Mouse (Mus musculus) layer of hippocampus, adult 18-20 months (tissue): ENCODE data around the gene Dusp22. TPM values are rescaled to one million over a fixed set of nuclear protein-coding genes. Genes with fewer than 3 reads are reported as not detected.

Experiments used
- DNase-seq, 2 experiments: peaks; one replicate each; pipeline ENCODE4 v3.0.0; 2022; ENCODE audit warnings: low spot score in 2 of 2
- long read RNA-seq: library from polyadenylated mRNA; stranded (forward); transcript quantifications from one replicate; pipeline ENCODE4 v2.0.0, GENCODE M21; 2021
- total RNA-seq, 2 experiments: library from RNA; stranded (reverse); gene quantifications; 2 replicates each; pipeline ENCODE4 v1.2.3; 2021

Dusp22 gene
- 10 to 100 TPM; 23.7 to 25.6 TPM for total RNA-seq
- long read RNA-seq, transcript Dusp22-202 (7 exons, 3,015 nt): major isoform, 28 of 38 reads
- long read RNA-seq, partial matches to known transcripts: 4 of 38 reads
- long read RNA-seq, other reads (novel, unspliced or antisense): 3 of 38 reads

DNA sequence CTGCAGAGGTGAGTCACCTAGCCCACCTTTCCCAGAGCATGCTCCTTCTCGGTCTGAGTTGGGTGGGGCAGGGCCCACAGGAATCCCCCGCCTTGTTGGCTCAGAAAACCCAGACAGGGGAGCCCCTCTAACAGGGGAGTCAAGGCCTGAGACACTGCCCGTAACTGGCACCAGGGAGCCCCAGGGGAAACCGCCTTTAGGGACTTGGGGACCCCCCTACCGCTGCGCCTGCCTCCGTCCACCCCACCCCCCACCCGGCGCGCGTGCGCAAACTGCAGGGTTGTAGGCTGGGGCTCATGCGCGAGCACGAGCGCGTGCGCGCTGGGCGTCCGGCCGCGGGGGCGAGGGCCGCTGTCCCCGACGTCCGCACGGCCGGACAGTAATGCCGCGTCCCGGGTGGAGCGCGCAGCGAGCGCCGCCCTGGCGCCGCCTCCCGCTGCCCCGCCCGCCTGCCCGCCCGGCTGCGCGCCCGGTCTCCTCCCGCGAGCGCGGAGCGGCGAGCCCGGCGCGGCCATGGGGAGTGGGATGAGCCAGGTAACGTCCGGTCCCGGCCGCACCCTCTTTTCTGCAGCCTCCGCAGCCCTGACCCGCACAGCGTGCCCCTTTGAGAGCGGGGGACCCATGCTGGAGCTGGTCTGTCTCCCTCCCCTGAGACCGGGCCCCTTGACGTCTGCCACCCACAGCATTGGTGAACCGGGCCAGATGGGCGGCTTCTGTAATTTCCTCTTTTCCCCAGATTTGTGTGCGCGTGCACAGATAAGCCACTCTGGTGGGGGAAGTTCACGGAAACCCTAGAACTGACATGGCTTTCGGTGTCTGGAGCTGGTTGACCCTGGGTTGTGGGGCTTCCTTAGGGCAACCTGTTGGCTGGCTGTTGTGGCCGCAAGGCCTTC is at the start of gene Dusp22:
Dusp22 (plus strand) TSS at position 387 of the 893 bp plus-strand sequence.
- DNase-seq: peak; percentile 83 to 88

DNA sequence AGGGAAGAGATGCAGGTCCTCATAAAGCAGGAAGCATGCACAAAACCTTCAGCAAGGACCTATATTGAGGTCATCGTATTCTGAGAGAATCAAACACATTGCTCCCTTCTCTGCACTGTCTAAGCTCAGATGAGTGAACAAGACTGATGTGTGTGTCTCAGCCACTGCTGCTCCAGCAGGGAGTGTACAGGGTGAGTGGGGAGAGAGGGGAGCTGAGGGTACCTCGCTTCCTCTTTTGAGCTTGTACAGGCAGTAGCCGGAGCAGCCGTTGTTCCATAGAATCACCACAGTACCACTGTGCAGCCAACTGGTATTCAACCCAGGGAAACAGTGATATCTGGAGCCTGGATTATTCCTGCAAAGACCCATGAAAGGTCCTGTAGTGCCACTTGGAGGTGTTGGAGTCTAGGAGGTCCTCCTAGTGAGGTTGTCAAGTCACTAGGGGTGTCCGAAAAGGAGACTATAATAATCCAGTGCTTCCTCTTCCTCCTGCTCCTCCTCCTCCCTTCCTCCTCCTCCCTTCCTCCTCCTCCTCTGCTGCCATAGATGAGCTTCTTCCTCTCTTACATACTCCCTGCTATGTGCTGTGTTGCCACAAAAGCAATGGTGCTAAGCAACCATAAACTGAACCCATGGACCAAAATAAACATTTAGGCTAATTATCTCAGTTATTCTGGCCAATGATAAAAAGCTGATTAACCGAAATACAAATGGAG is 47.6 kb upstream of the Dusp22 start:
- no peak for DNase-seq

DNA sequence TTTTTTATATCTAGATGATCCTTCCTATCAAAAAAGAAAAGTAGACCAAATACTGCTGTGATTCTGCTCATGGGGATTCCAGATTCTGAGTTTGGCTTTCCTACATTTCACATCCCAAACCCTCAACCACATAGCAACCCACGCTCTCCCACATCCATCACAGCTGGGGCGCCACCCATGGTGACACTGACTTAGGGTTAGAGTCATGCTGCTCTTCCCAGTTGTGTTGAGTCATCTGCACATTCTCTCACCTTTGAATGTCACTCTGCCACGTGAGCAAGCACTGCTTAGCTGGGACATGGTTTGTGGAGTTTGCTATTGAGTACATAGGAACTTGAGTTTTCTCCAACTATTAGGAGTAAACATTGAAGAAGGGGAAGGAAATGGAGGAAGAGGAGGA is 40.1 kb upstream of the Dusp22 start:
- no peak for DNase-seq

DNA sequence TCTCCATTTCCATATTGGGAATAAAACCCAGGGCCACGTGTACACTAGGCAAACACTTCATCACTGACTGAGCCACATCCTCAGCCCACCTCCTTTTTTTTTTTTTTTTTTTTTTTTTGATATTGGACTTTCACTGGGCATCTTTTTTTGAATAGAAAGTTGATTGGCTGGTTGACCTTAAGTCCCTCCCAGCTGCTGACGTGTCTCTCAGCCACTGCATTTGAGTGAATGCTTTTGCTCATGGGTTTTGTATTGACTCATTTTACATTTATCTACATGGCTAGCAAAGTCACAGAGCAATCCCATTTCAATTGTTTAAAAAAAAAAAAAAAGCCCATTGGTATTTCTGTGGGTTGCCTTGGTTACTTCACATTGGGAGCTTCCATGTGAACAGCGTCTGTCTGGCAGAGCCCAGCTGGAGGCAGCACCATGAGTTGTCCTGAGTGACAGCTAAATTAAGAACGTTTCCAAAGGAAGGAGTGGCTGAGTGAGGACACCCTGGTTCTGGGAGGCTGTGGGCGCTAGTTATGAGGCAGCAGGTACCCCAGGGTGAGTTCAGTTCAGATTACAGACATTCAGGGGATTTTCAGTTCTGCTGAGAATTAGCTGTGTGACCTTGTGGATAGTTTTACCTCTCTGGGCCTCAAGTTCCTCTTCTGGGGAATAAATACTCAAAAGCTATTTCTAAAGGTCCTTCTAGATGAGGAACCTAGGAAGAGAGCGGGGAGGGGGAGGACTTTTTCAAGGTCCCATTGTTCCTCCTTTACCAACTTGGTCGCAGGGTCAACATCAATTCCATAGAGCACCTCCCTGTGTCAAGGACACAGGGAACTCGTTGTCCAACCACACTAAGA is 31.4 kb upstream of the Dusp22 start:
- DNase-seq: peak; percentile 63 to 78

DNA sequence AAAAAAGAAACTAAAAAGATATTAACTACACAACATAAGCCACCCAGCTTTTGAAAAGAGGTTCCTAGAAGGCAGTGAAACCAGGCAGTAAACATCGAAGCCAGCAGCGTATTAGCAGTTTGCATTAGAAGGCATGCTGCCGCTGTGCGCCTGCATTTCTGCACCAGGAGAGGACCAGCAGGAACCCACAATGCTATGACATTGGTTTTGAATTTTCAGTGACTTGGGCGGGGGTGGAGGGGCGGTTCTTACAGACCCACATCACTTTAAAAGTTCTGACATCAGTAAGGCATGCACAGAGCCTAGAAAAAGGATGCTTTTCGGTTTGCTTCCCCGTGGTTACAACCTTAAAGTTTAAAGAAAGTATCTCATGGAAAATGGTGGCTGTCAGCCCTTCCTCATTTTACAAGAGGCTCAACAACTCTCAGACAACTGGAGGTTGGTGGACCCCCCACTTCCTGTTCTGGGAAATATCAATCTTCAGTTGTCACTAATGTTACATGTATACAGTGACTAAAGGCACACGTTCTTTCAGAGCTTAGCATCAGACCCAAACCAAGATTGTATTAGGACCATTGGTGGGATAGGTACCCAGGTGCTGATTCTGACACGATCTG is 29.9 kb upstream of the Dusp22 start:
- DNase-seq: no peak

DNA sequence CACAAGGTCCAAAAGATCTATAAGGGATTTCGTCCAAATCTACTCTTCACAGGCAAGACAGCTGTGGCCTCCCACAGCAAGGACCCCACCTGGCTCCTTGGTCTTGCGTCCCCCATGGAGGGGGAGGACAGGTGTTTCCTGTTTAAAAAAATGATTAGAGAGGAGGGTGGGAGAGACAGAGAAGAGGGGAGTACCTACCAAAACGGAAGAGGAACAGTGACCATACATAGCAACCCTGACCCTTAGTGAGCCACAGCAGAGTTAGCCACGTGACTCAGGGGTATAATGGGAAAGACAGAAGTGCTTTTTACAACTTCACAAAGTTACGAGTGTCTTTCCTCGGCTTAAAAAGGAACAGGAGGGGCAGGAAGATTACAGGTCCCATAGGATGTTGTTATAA is 26.8 kb upstream of the Dusp22 start:
- no peak for DNase-seq

DNA sequence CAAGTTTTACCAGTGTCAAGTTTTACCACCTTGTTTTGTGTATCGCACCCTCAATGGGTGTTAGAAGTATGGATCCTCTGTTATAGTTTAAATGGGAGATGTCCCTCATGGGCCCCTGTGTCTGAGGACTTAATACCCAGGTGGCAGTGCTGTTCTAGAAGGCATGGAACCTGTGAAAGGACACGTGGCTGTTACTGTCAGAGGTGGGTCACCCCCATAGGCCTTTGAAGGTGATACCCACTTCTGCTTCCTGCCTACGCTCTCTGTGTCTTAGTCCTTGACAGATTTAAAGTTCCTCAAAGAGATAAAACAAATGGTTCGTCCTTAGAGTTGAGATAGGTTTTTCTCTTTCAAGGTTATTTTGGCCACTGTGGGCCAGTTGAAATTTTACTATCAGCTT is 23.3 kb upstream of the Dusp22 start:
- DNase-seq: no peak

DNA sequence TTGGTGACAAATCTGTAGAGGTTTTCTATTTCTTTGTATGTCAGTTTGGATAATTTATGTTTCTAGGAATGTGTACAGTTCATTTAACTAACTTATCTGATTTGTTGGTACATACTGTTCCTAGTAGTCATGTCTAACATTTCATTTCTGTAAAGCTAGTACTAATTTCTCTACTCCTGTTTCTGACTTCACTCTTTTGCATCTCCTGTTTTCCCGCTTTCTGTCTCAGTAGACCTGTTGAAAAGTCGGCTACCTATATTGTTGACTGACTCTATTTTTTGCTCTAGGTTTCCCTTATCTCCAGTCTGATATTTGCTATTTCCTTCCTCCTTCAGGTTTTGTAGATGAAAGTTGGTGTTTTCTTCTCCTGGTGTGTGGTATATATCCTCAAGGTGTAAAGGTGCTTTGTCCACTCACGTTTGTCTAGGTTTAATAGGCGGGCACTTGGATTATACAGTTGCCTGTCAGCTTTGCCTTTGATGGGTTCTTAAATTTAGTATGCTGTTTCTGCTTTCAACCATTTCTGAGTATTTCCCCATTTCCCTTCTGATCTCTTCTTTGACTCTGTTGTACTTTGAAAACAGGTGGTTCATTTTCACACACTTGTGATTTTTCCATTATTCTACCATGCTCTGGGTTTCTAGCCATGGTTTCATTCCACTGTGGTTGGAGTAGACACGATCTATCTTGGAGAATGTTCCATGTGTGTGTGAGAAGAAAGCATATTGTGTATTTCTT is 21.3 kb upstream of the Dusp22 start:
- DNase-seq: no peak

DNA sequence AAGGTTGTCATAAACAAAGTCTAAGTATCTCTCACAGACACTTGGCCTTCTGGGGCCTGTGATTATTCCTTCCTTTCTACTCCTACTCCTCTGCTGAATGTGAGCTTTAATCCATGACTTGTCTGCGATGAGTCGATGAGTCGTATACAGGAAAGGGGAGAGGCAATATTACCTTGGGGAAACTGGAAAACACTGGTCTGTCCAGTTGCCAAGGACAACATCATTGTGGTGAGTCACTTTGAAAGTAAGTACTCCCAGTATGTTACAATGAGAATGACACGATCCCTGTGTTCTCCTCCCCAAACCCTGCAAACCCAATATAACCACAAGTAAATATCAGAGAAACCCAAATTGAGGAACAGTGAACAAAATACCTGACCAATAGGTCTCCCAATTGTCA is 17.7 kb upstream of the Dusp22 start:
- no peak for DNase-seq

DNA sequence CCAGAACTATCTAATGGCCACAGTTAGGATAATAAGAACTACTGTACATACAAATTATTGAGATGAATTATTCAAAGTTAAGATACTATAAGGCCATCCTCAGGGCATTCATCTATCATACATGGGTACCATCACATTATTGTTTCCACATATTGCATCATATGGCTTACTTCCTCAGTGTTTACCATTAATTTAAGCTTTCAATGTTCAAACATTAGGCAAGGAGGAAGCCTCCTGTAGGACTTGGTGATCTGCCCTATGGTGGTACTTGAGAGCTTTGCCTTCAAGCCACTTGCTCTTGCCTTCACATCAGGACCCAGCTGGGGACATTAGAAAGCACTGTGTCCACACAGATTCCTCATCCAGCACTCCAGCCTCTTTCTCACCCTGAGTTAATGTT is 11.3 kb upstream of the Dusp22 start:
- no peak for DNase-seq

DNA sequence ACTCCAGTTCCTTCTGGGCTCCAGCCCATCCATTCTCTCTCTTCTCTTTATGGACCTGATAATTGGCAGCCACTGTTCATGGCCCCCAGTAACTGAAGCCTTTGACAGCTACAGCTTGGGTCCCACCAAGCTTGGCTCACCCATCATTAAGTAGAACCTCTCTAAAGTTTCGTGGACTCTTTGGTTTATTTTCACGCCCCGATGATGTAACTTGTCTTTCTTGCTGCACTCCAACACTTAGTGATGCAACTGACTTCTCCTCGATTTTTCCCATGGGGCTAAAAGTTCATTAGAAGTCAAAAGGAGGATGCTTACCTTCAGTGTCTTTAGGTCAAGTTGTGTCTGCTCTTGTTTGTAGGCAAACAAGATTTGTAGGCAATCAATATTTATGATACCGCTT is 10.6 kb upstream of the Dusp22 start:
- no peak for DNase-seq

DNA sequence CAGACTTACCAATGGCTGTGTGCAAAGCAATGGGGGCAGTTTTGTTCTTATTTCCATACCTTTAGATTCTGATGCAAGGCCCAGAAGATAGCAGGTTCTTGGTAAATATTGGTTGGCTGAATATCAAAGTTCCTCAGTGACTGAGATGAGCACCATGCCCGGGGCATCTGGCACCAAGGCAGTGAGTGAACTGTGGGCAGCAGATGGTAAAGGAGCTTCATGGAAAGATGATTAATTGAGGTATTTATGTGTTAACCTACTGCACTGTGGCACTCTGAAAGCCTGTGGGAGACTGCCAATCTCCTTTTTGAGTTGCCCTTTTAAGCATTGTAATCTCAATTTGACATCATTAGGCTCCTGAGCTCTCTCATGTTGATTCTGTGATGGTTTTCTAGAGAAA is 9.1 kb upstream of the Dusp22 start:
- DNase-seq: no peak

DNA sequence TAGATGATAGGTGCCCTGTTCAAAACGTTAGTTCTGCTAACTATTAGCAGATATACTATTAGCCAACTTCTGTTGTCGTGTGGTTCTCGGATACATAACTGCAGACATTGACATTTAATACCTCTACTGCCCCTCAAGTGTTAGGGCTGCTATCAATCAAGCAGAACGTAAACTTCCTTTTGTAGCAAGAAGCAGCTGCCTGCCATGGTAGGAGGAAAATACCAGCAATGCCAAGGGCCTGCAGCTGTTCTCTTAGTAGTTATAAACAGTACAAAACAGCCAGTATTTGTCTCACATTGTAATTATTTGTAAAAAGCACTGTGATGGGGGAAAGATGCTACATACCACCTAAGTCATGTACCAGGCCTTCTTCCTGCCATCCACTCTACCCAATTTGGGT is 6.7 kb upstream of the Dusp22 start:
- DNase-seq: no peak

DNA sequence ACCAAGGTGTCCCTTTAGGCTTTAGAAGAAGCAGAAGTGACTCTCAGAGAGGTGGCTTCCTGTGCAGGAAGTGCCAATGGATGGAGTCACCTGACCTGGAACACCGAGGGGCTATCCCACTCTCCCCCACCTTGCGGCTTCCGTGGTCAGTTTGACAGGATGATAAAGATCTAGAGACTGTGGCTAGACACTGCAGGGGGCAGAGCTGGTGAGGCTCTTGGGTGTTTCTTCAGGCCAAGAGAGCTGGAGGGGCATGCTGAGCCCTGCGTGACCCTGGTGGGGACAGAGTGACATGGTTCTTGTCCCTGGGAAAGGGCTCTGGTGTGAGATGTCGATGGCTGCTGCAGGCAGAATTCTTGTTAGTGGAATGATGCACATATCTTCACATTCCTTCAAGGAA is 5.3 kb upstream of the Dusp22 start:
- no peak for DNase-seq

DNA sequence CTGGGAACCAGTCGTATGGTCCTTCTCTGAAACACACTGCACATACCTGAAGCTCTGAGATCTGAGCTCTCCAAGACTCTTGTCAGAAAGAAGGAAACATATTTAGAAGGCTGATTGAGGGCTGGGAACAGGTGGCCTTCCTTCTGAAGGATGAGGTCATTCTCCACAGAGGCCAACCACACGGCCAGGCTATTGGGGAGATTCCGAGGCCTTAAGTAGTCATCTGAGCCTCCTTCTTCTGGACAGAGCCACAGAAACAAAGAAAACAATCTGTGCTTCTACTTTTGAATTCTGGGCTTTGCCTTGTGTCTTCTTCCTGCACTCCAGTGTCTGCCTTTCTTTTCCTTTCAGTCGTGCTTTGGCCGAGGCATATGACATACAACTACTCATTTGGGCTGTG is 2.9 kb upstream of the Dusp22 start:
- no peak for DNase-seq

DNA sequence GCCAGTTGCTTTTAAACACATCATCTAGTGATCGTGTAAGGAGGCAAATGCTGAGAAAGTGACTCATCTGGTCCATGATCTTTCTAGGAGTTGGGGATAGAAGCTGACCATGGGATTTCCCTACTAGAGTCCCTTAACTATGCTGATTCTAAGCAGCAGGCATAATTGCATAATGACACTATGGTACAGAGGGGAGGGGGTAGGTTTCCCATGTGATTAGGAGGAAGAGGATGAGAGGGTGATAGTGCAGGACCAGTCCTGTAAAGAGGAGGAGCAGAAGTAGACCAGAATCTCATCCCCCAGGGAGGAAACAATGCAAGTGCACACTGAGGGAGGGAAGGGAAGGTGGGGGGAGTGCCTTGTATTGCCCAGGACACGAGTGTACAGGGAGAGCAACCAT is 2.0 kb upstream of the Dusp22 start:
- no peak for DNase-seq

DNA sequence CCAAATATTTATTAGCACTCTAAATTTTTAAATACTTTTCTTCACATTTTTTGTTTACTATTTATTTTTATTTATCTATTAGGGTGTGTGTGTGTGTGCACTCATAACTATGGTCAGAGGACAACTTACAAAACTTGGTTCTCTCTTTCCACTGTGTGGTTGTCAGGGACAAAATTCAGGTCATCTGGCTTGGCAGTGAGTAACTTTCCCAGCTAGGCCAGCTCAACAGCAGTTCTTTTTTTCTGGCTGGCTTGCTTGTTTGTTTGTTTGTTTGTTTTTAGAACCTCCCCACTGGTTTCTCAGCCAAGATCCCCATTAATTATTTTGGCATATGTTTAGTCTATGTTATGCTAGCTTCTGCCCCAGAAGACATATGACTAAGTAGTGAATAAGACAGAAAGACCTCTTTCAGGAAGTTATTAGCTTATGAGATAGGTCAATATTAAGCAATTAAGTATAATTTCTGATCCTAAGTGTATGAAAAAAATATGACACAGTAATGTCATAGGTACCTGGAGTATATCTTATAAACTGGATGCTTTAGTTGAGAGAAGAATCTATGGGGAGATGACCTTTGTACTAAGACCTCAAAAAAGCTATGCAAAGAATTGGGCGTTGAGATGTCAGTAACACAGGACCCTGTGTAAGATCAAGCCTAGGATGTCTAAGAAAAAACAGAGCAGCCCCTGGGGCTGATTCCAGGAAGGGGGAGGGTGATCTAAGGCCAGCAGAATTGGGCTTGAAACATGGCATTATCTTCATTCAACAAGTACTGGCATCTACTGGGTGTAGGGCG is 1.4 kb upstream of the Dusp22 start:
- peak in 1 of 2 experiments; percentile 24 for DNase-seq

DNA sequence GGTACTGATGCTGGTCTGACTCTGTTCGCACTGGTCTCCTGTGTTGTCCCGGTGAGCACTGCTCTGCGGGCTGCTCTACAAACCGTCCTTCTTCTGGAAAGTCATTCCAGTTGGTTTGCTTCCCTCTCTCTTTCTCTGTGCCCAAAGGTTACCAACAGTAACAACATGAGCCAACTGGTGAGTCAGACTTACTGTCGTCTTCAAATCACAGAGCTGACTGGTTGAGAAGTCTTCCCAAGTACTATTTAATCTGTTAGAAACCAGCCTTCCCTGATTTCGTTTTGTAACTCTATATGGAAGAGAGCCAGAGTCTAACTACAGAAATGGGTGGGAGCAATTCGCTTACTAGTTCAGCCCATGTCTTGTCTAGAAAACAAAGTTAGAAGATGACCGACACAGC is 5.5 kb downstream of the Dusp22 start:
- no peak for DNase-seq

DNA sequence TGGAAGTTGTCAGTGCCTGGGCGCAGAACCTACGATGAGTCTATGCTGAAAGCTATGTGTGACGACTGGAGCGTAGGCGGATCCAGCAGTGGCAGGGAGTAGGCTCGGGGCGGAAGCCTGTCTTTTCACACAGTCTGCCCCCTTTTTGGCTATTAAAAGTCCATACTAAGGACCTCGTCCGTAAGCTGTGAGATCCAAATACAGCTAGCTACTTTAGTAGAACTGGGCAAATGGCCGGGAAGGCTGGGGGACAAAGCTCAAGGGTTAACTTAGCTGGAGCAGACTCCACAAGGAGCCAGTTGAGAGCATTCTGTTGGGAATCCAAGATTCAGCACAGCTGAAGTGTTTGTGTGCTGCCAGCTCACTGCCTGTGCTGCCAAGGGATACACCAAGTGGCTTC is 6.7 kb downstream of the Dusp22 start:
- peak; percentile 44 to 63 for DNase-seq
